Mouse (Mus musculus) CH12.LX (cell line): ENCODE measurements around the gene Npnt. TPM values are rescaled to one million over a fixed set of nuclear protein-coding genes. Genes with fewer than 3 reads are reported as not detected.

Experiments used
- DNase-seq: peaks from one replicate; pipeline ENCODE4 v3.0.0-alpha.2; 2013; ENCODE audit errors: extremely low read depth
- H3K27ac ChIP-seq: 2 replicates; pipeline ENCODE4 v1.5.1; 2012; ENCODE audit warnings: low read depth, mild to moderate bottlenecking, control low read depth, moderate library complexity; ENCODE audit not compliant: insufficient read depth
- H3K27me3 ChIP-seq: replicated peaks from 2 replicates; pipeline ENCODE3; 2012; ENCODE audit warnings: inconsistent platforms
- H3K36me3 ChIP-seq, 2 experiments: replicated peaks in 1 of 2; 2 replicates each; pipeline versions ENCODE3 to v1.6.1; 2012; ENCODE audit warnings: inconsistent platforms in 1 of 2, low read length in 1 of 2, mild to moderate bottlenecking in 1 of 2, mixed read lengths in 1 of 2, moderate library complexity in 1 of 2; ENCODE audit not compliant: control insufficient read depth in 1 of 2, insufficient read depth in 1 of 2
- H3K4me1 ChIP-seq, 2 experiments: 2 replicates each; pipeline ENCODE4 v1.6.1; 2012; ENCODE audit warnings: inconsistent platforms in 1 of 2, moderate library complexity in 1 of 2; ENCODE audit not compliant: insufficient read depth in 2 of 2, control insufficient read depth in 1 of 2
- H3K4me2 ChIP-seq: 2 replicates; pipeline ENCODE4 v1.6.1; 2012; ENCODE audit warnings: low read depth, mild to moderate bottlenecking, control low read depth; ENCODE audit not compliant: poor library complexity, insufficient read depth, severe bottlenecking
- H3K4me3 ChIP-seq, 3 experiments: fragments of 150-350 bp in 1 of 3; sonication (generic) in 1 of 3; replicated peaks in 1 of 3; 2 replicates each; pipeline versions ENCODE3 to v1.5.1; 2011 to 2012; ENCODE audit warnings: low read depth in 2 of 3, low read length in 2 of 3, mild to moderate bottlenecking in 2 of 3, moderate library complexity in 2 of 3, control low read depth in 1 of 3, improper control_type of control experiment in 1 of 3, inconsistent platforms in 1 of 3, mixed read lengths in 1 of 3; ENCODE audit not compliant: poor library complexity in 1 of 3
- H3K79me2 ChIP-seq: replicated peaks from 2 replicates; pipeline ENCODE4 v1.6.1; 2012; ENCODE audit warnings: mild to moderate bottlenecking, moderate library complexity; ENCODE audit not compliant: control insufficient read depth, poor library complexity, insufficient read depth, severe bottlenecking; ENCODE audit errors: extremely low read depth
- H3K9ac ChIP-seq: 2 replicates; pipeline ENCODE4 v1.6.1; 2012; ENCODE audit warnings: low read depth, mild to moderate bottlenecking, control low read depth, moderate library complexity; ENCODE audit not compliant: insufficient read depth
- H3K9me3 ChIP-seq: replicated peaks from 2 replicates; pipeline ENCODE3; 2012; ENCODE audit warnings: low read length, inconsistent platforms, mixed read lengths
- BHLHE40 ChIP-seq: IDR thresholded peaks from 2 replicates; pipeline ENCODE4 v1.6.1; 2011; ENCODE audit warnings: mild to moderate bottlenecking, low read depth, low read length, improper control_type of control experiment
- CHD1 ChIP-seq: IDR thresholded peaks from 2 replicates; pipeline ENCODE4 v1.6.1; 2012; ENCODE audit warnings: low read depth, low read length, improper control_type of control experiment, inconsistent platforms
- CHD2 ChIP-seq: IDR thresholded peaks from 2 replicates; pipeline ENCODE4 v1.6.1; 2011; ENCODE audit warnings: low read length, improper control_type of control experiment
- CTCF ChIP-seq, 2 experiments: IDR thresholded peaks in 1 of 2; conservative IDR thresholded peaks in 1 of 2; 2 replicates each; pipeline ENCODE4 v1.5.1; 2011 to 2012; ENCODE audit warnings: low read depth in 2 of 2, low read length in 2 of 2, improper control_type of control experiment in 1 of 2, inconsistent platforms in 1 of 2, mild to moderate bottlenecking in 1 of 2, moderate library complexity in 1 of 2
- E2F4 ChIP-seq: IDR thresholded peaks from 2 replicates; pipeline ENCODE4 v1.6.1; 2011; ENCODE audit warnings: low read depth, low read length, improper control_type of control experiment; ENCODE audit not compliant: insufficient replicate concordance
- HCFC1 ChIP-seq: IDR thresholded peaks from 2 replicates; pipeline ENCODE4 v1.6.1; 2012; ENCODE audit warnings: low read depth, mild to moderate bottlenecking, inconsistent platforms, low read length, improper control_type of control experiment
- JUN ChIP-seq: IDR thresholded peaks from 2 replicates; pipeline ENCODE4 v1.6.1; 2011; ENCODE audit warnings: low read depth, mild to moderate bottlenecking, low read length, improper control_type of control experiment, moderate library complexity; ENCODE audit not compliant: insufficient read depth
- KAT2A ChIP-seq: IDR thresholded peaks from 2 replicates; pipeline ENCODE4 v1.6.1; 2012; ENCODE audit warnings: low read length, improper control_type of control experiment, inconsistent platforms; ENCODE audit not compliant: insufficient replicate concordance
- MAZ ChIP-seq: IDR thresholded peaks from 2 replicates; pipeline ENCODE4 v1.6.1; 2012; ENCODE audit warnings: low read depth, mild to moderate bottlenecking, inconsistent platforms, low read length, improper control_type of control experiment, moderate library complexity
- MXI1 ChIP-seq: IDR thresholded peaks from 2 replicates; pipeline ENCODE4 v1.6.1; 2011; ENCODE audit warnings: mild to moderate bottlenecking, low read depth, low read length, improper control_type of control experiment
- NELFE ChIP-seq: IDR thresholded peaks from 2 replicates; pipeline ENCODE4 v1.6.1; 2011; ENCODE audit warnings: low read depth, low read length, improper control_type of control experiment
- POLR2A ChIP-seq: IDR thresholded peaks from 2 replicates; pipeline ENCODE4 v1.6.1; 2011; ENCODE audit warnings: low read depth, mild to moderate bottlenecking, improper control_type of control experiment, low read length
- SIN3A ChIP-seq: IDR thresholded peaks from 2 replicates; pipeline ENCODE4 v1.6.1; 2012; ENCODE audit warnings: low read length, improper control_type of control experiment, inconsistent platforms
- TCF12 ChIP-seq: IDR thresholded peaks from 2 replicates; pipeline ENCODE4 v1.6.1; 2014; ENCODE audit warnings: low read depth, mild to moderate bottlenecking, inconsistent platforms, low read length, improper control_type of control experiment
- ZC3H11A ChIP-seq: IDR thresholded peaks from 2 replicates; pipeline ENCODE4 v1.6.1; 2012; ENCODE audit warnings: low read depth, mild to moderate bottlenecking, inconsistent platforms, low read length, improper control_type of control experiment
- ZKSCAN1 ChIP-seq: IDR thresholded peaks from 2 replicates; pipeline ENCODE4 v1.6.1; 2012; ENCODE audit warnings: low read depth, inconsistent platforms, low read length, improper control_type of control experiment, borderline replicate concordance
- dilution Hi-C: fragments of 300-500 bp; cut with MboI; formaldehyde crosslinking; loops from 2 replicates; pipeline ENCODE4 v1.14.3; 2020; ENCODE audit warnings: low sequenced_read_pairs; ENCODE audit not compliant: extremely low pct_unique_long_range_greater_than_20kb, extremely low pct_ligation_motif_present
- in situ Hi-C: fragments of 300-500 bp; cut with MboI; formaldehyde crosslinking; loops from 3 replicates; pipeline ENCODE4 v1.14.3; 2019; ENCODE audit warnings: low sequenced_read_pairs, low pct_ligation_motif_present, low pct_unique_long_range_greater_than_20kb, mixed read lengths
- polyA plus RNA-seq: library from polyadenylated mRNA; unstranded; fragments of >175 nt; gene quantifications from 2 replicates; pipeline ENCODE4 v1.2.1, GENCODE M21; 2012; ENCODE audit warnings: low read depth; ENCODE audit not compliant: insufficient read length
- total RNA-seq, 2 experiments: library from RNA; depleted of rRNA; stranded (reverse); fragments of 300-350 nt in 1 of 2; fragments of >200 nt in 1 of 2; gene quantifications; 2 replicates each; pipeline ENCODE4 v1.2.3; 2012 to 2014

The Npnt gene
- total and polyA plus RNA-seq, 3 experiments = 0.08 to 1.0 (median 0.20) TPM

- H3K27me3 ChIP-seq = peaks cover 2% of the 10 kb centered on the region
- H3K36me3 ChIP-seq = no peaks in the 10 kb centered on the region
- dilution Hi-C loops = no loop called here
- H3K27ac ChIP-seq = no peak overlapping the region
- H3K9me3 ChIP-seq = peaks cover 5% of the 10 kb centered on the region
- no peaks in the 10 kb centered on the region for H3K79me2 ChIP-seq
- no peak overlapping the region for H3K4me2 ChIP-seq
- in situ Hi-C loops = no loop called here
- TF ChIP-seq TCF12 = no peak
- TF ChIP-seq ZKSCAN1 = no peak
- no peak for TF ChIP-seq E2F4
- TF ChIP-seq JUN = no peak
- no peak overlapping the region for H3K9ac ChIP-seq
- H3K4me1 ChIP-seq = peaks cover 4% of the 10 kb centered on the region in 2 experiments; a peak in 1 of 4 replicates
- no peak overlapping the region for H3K4me3 ChIP-seq
- no peak for DNase-seq
Observed at GRCm38 (mm10) chr3:132948298-132948795, 1.7 kb downstream of the Npnt start.

GRCm38 (mm10) chr3:132946086-132946485, 4.0 kb downstream of the Npnt start:
- peaks cover 4% of the 10 kb centered on the region in 2 experiments; a peak in 1 of 4 replicates for H3K4me1 ChIP-seq
- H3K27ac ChIP-seq = no peak overlapping the region
- no peaks in the 10 kb centered on the region for H3K36me3 ChIP-seq
- dilution Hi-C loops = no loop called here
- H3K79me2 ChIP-seq = no peaks in the 10 kb centered on the region
- no peak overlapping the region for H3K9ac ChIP-seq
- H3K27me3 ChIP-seq = peaks cover 2% of the 10 kb centered on the region
- TF ChIP-seq JUN (no peak), MXI1 (no peak), CHD2 (no peak), BHLHE40 (no peak), CHD1 (no peak), SIN3A (no peak), MAZ (no peak), KAT2A (no peak), CTCF (conservative IDR thresholded peaks at IDR 0.05 in 1 of 2, IDR thresholded peaks at IDR 0.05 in 1 of 2; ENCODE audit: low read depth in 2 of 2, low read length in 2 of 2) (no peak), ZC3H11A (no peak), POLR2A (no peak), NELFE (no peak), HCFC1 (no peak)
- no peak overlapping the region for H3K4me3 ChIP-seq
- no peak overlapping the region for H3K4me2 ChIP-seq
- H3K9me3 ChIP-seq = peaks cover 5% of the 10 kb centered on the region
- in situ Hi-C loops = no loop called here
- no peak for DNase-seq
